Mouse (Mus musculus) neural tube, embryonic 10.5 days (tissue): ENCODE measurements at regions not wholly inside any gene's neighbourhood (a gene's known extent, or its start where the extent isn't known, plus 50 kb on each side); places are given as distances from the start of the nearest gene placed in this dataset.

ENCODE experiments used
- DNase-seq: peaks from one replicate; pipeline ENCODE4 v3.0.0-alpha.2; 2017; ENCODE audit warnings: low spot score; ENCODE audit errors: extremely low spot score

DNA sequence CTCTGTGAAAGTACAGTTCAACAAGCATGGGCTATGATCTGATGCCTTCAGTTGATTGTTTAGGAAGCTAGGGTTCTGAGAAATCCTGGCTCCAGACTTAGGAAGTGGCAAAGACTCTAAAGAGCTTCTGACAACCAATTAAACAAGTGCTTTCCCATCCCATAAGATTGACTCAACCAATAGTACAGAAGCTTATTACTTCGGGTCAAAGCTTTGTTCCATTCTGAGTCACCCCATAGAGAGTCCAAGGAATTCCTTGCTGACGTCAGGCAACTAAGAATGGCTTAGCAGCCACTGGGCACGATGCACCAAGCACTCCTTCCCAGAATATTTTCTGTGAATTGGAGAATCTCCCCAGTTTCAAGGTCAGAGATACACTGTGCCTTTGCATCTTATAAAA is 59.0 kb upstream of the Ntm start:
- DNase-seq: no peak

DNA sequence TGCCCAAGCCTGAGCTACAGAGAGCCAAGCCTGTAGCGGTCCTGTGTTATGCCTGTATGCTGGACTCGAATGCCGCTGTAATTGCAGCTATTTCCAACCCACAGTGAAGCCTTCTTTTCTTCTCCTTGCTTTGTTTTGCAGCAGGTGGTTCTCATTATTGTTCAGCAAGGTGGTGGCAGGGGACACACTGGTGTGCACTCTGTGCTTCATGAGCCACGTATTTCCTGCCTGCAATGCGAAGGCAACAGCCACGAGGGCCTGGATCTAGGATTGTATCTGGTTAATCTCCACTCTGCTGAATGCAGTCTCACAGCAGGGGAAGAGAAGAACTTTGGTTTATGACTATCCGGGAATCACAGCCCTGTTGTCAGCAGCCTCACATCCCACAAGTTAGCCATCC is 62.3 kb upstream of the Ntm start:
- no peak for DNase-seq

DNA sequence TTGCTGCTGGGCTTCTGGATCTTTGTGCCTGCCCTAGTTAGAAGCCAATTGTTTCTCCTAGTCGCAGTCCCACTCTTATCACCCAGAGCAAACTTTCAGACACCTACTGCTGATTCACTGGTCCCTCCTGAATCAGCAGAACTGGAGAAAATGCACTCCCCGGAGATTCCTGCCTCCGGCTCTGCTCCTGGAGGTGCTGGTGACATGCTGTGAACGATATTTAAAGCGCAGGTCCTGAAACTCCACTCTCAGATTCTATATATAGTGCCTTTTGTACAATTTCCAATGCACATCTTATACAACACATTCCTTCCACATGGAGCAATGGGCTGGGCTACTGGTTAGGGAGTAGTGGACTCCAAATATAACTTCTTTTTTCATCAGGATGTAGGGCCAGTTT is 64.0 kb upstream of the Ntm start:
- no peak for DNase-seq

DNA sequence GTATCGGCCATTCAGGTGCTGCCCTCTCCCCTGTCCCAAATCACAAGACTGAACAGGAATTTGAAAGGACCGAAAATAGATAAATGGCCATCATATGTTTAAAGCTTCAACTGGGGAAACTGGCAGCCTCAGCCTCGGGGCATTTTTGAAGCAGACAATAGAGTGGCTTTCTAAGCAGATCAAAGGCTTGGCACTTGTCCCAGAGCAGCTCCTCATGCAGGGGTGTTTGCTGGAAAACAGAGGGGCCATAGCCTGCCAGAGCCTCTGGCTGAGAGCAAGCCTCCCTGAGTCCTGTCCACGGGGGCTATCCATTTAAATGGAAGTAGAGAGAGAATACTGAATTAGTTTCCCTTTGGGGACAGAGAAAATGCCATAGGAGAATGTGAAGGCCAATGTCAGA is 77.5 kb upstream of the Ntm start:
- no peak for DNase-seq

DNA sequence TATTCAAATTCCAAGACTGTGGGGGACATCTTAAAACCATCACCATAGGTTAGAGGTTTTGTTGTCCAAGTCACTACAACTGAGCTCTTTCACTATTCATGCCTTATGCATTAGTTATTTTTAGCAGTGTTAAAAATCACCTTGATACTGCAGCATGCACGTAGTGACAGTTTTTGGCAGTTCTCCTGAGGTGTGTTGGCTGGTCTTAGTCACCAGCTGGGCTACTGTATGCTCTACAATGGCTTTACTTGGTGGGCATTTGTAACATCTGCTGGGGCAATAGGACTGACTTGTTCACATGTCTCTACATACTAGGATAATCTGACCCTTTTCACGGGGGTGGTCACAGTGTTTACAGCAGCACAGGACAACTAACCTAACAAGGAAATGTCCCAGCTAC is 101.6 kb upstream of the Ntm start:
- DNase-seq: no peak

DNA sequence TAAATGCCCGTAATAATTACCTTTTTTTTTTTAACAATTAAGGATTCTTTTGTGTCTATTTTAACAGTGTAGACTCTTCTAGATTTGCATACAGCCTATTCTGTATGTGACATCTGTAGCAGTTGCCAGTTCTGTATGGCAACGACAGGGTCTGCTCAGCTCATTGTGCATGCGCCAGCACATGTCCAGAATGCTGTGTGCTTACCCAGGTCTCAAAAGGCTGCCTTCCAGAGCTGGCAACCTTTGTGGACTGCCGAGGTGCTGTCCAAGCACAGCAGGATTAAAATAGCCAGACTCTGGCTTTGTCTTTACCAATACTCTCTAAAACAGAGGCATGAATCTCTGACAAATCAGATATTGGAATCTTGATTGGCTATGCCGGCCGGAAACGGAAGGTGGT is 105.0 kb upstream of the Ntm start:
- DNase-seq: no peak

DNA sequence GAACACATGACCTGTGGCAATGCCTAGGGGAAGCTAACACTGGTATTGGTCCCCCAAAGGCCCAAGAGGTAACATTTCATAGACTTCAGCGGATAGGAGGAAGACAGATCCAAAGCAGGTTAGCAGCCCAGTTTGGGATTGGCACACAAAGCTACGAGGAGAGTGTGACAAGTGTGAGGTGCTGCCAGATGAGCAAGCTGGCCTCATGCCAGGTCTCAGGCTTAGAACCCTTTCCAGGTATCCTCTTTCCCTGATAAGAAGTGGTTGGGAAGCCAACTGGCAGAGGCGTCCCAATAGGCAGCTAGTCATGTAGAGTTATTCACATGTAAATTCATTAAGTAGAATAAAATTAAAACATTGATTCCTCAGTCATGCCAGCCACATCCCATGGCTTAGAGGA is 112.3 kb upstream of the Ntm start:
- DNase-seq: no peak

DNA sequence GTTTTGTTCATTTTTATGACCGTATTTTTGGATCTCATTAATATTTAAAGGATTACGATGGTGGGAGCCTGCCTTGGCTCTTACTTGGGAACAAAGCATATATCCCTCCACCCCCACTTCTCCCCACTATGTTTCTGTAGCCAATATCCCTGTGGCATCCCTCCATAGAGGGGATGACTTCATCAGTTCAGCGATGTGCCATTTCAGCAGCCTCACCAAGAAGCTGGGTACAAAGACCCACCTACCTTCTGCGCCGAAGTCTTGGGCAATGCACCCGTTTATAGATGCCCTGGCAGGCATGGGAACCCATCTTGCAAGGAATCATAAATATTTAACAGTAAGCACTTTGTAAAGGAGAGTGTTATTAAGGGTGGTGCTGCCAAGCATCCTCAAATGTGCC is 113.1 kb upstream of the Ntm start:
- DNase-seq: no peak

DNA sequence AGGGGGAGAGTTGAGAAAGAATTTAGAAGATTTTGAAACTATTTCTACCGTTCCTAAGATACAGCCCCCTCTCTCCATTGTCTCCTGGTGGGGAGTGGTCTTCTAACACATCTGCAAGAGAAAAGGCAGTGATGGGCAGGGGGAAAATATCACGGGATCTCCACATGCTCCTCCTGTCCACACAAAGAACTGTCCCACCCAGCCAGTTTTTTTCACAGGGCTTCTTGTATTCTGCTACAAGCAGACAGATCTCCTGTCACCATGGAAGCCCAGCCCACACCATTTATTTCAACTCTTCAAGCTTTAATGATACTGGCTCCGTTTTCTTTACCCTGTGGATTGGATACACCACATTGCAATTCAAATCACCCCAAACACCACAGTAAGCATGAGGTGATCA is 113.5 kb upstream of the Ntm start:
- no peak for DNase-seq

DNA sequence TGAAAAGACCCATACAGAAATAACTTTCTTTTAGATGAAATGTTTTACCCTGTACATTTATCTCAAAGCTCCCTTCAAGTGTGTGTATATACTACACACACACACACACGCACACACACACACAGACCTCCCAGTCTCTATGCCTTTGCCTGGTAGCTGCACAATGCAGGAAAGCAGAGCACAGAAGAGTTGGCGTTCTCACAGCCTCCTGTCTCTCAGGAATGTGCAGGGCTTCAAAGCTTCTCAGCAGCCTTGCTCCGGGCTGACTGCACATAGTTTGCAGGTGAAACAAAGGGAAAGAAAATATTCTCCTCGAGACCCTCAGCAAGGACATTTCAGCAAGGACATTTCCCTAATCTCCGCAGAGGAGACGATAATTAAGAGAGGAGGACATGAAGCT is 139.0 kb upstream of the Ntm start:
- no peak for DNase-seq

DNA sequence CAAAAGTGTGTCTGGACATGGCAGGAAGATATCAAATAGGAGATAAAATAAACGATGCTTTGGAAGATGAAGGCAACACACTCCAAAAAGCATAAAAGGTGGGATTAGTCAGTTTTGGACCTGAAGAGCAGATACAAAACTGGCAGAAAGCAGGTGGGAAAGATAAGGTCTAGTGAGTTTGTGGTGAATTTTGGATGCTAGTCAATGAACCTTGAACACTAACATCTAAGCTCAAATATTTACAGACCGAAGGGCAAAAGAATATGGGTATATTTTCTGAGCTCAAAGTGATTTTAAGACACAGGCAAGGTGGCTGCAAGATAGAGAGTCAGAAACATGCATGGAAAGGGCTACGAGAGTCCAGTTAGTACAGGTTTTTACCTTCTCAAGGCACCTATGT is 159.4 kb upstream of the Ntm start:
- DNase-seq: no peak

DNA sequence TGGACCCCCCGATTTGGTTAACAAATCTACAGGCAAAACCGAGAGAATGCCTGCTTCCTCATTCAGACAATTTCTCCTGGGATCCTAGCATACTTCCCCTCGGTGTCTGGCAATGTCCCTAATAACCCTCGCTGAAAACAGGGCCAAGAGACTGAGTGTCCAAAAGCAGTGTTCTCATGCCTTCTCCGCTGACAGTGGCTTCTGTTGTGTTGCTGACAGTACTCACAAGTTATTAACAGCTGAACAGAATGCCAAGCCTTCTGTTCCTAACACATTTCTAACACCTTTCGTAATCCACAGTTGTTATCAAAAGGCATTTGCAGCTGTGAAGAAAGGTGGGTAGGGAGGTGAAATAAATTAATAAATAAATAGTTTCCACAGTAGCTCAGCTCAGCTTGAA is 166.2 kb upstream of the Ntm start:
- DNase-seq: no peak

DNA sequence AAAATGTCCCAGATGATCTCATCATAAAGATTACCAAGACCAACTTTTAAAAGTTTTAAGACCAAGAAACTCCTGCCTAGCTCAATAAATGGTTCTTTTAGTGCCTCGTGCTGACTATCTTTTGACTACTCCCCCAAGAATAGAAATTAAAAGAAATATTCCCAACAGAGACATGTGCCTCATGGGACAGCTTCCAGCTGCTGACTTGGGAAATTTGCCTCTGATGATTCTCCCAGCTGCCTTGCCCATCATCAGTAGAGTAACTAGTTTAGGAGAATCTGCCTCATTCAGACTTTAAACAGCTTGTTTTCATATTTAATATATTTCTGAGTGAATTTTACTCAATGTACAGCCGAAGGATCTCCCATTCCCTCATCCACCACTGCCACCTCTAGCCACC is 168.7 kb upstream of the Ntm start:
- DNase-seq: no peak

DNA sequence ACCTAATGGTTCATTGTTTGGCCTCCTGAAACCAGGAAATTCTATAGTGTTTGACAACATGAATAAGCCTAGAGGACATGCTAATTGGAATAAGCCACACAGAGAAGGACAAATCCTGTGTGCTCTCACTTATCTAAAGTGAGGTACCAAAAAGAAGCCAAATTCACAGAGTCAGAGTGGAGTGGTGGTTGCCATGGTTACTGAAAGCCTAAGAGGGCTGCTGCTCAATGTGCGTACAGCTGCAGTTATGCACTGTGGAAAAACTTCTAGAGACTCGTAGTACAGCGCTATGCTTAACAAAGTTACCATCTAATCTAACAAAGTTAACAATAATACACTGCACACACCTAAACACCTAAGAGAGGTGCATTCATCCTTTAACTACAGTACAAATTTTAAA is 171.4 kb upstream of the Ntm start:
- DNase-seq: no peak

DNA sequence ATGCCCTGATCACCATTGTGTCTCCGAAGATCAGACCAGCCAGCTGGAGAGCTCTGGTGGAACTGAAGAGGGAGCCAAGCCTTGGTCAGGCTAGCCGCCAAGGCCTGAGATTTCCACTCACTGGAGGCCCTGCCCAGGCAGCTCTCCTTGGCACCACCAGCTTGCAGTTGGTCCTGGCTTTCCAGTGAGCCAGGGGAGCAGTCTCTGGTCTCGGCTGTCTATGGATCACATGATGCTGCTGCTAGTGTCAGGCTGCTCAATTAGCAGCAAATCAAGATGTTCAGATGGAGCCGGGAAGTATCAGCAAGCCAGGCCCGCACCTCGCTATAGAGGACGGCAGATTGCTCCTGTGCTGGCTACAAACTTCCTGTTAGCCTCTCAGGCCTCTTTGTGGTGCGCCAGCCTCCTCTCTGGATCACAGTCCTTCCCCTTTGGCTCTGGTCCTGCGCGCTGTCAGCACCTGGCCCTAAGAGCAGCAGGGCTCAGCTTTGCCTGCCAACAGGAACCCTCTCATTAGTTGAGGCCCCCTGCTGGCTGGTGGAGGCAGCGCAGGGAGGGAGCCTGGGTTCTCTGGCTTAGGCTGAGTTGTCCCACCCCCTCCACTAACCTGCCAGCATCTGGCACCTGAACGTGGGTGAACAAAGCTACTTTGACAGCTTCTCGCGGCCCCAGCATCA is 174.8 kb upstream of the Ntm start:
- DNase-seq: peak; percentile 84

DNA sequence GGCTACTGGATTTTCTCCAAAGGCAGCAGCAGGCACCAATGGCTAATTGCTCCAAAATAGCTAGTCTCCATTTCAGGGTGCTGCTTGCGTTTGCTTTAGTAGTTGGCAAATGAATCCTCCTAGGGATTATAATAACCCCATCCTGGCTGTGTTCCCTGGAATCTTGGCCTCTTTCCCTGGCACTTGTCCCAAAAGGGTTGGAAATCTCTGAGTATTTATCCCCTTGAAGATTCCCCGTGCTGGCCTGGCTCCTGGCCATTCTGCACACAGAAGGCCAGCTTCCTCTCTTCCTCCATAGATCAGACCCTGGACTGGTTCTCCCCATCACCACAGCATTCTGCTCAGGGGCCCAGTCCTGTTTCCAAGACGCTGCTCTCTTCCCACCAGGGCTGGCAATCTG is 177.2 kb upstream of the Ntm start:
- no peak for DNase-seq

DNA sequence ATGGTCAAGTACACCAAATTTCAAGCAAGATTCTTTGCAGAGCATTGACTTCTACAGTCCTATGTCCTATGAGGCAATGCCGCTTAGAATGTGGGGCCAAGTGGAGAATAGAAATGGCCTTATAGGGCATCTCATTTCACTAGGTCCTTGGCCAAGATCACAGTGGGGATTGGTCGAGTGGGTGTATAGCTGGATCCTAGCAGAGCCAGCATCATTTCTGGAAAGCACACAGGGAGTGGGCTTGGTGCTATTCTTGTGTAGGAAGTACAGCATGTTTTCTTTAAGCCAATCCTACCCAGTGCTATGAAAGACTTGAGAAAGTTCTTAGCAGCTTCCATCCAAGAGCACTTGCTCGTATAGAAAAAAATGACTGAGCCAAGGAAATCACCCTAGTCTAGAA is 178.2 kb upstream of the Ntm start:
- no peak for DNase-seq

DNA sequence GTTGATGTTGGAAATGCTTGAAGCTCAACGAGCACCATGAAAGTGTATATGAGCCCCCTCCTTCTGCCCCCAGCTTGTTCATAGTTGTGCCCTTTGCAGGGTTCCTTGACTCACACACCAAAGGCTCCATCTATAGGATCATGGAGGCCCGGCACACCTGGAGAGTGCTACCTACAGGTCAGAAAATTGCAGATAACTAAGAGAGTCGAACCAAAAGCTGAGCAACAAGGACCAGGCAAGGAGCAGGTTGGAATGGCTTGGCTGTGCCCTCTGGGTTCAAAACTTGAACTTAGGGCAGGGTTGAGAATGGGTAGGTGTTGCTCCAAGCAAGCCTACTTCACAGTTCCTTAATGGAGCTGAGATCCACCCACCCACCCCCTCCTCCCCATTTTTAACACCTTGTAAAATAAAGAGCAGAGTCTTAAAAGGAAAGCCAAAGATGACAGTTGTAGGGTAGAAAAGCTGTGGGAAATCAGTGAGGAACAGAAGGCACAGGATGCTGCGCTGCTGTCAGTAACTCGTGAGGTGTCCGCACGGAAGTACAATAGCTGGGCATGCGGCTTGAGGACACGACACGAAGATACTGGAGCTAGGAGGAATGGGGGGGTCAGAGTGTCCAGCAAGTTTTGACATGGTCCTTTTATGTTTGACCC is 180.0 kb upstream of the Ntm start:
- DNase-seq: no peak

DNA sequence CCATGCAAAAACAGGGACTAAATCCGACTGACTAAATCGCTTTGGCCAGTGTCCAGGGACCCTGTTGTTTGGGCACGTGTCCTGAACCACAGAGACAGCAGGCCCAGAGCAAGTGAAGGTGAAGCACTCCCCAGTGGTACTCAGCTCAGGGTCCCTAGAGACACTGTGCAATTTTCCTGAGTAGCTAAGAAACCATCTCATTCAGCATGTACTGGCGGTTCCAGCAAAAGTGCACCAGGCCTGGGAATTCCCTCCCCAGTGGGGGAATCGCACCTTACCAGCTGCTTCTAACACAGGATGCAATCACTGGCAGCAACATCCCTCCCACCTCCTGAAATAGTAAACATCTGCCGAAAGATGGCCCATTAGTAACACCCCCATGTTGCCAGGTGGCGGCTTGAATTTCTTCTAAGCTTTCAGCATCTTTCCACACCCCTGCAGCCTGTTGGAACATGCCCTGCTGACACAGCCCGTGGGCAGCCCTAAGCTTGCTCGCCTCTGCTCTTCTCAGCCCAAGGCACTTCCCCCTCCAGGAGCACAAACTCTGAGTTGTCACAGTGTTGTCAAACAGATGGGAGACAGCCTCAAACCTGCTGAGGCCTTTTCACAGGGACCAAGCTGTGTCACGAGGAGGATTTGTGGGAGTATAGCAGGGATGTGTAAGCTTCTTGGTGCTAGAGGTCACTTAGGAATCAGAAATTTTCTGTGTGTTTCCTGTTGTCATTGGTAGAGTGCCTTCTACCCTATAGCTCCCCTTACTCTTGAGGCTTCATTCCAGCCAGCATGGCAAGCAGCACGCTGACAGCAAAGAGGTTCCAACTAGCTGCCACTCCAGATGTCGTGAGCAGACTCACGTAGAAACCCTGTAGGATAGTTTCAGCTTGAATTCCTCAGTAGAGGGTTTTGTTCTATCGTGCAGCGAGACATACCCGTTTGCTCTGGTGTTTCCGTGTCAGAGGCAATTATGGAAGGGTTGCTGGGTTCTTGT is 186.8 kb upstream of the Ntm start:
- no peak for DNase-seq

DNA sequence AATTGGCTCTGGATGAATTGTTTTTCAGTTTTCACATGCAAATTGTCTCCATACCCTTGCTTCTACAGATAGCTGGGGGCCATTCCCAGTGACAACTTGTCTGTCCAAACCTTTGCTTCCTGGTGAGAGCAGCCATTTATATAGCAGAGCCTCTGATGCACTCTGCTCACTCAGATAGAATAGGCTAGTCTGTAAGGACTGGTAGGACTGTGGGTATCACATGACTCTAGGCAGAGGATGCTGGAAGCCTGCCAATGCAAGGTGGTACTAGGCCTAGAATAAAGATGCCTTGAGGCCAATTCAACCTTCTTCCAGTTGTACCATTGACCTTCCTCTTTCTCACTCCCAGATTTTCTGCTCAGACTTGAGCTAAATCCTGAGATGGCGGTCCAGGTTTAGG is 188.2 kb upstream of the Ntm start:
- DNase-seq: no peak

DNA sequence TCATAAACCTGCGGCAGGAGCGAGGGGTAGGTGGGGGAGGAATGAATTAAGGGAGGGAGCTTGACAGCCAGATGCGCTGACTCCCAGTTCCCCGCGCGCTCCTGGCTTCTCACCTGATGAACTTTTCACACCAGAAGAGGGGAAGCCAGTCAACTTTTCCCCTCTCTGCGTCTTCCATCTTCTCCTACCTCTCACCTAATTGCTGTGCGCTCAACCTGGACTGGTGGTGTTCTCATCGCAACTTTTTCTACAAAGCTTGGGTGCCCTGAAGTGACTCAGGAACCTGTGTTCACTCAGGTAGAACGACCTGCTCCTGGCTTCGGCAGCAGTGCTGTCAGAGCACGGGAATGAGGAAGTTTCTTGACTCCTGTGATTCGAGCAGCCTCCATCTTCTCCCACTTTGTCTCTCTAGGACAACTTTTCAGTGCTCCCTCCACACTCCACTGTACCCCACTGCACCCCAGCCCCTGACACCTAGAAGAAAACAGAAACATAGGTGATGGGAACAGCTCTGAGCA is 203.4 kb upstream of the Ntm start:
- DNase-seq: no peak

DNA sequence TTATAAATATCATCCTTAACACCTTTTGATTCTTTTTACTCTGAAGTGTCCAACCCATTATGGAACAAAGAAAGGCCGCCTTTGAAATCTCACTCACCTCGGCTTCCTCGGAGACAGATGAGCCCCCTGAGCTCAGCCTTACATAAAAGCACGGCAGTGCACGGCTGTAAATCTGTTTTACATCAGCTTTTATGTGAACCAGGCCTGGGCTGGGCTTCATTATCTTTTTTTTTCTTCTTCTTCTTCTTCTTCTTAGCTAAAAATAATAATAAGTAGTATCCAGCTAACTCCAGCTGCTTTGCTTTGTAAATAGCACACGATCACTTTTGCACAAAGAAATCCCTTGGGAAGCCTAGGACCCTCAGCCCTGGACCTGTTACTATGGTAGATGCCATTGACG is 204.3 kb upstream of the Ntm start:
- DNase-seq: peak; percentile 15
